11 mouse cellular contexts compared by ENCODE assay signal in genomic region chr17:7656503-7656902, GRCm38 (mm10).
A peak's percentile ranks its signal among the peaks of the same experiment; 100 is the strongest.
DNase-seq lines count a peak whose midpoint lies in the region; ATAC-seq lines count a peak whose summit lies in the region.
"Had no signal": no experiment of that assay in that cellular context is flagged by ENCODE, and none has a peak within 500 bp of the region (broad histone marks: within the 10 kb centered on the region; RNA-seq: fewer than 3 reads in every experiment).

No protein-coding gene starts in this region.

- H3K4me3 ChIP-seq in hindbrain, embryonic 11.5 days (ENCODE audit: low read depth, low read length), result no peak overlapping the region
- no peak overlapping the region for H3K4me3 ChIP-seq in hindbrain, embryonic 12.5 days
- H3K4me3 ChIP-seq in neural tube, embryonic 15.5 days (replicated peaks), result no peak overlapping the region
- no peak overlapping the region for H3K4me3 ChIP-seq in intestine, embryonic 16.5 days (ENCODE audit: low read length)

- no peak overlapping the region for H3K4me2 ChIP-seq in hindbrain, embryonic 11.5 days (replicated peaks; ENCODE audit: low read depth, low read length)
- H3K4me2 ChIP-seq in hindbrain, embryonic 12.5 days (replicated peaks), result no peak overlapping the region
- H3K4me2 ChIP-seq in neural tube, embryonic 15.5 days, result no peak overlapping the region
- no peak overlapping the region for H3K4me2 ChIP-seq in intestine, embryonic 16.5 days (ENCODE audit: low read depth, low read length)

- DNase-seq in hindbrain, embryonic 11.5 days (ENCODE audit: low spot score), result peak; percentile 14
- DNase-seq in thymus, postnatal 0 days (ENCODE audit: low spot score), result peak; percentile 6
- DNase-seq in thymus, adult 18-20 months, result no peak
- peak; percentile 48 for DNase-seq in embryo, embryonic 10 days (ENCODE audit: low spot score)
- DNase-seq: cerebellum, postnatal 36 days; gastrocnemius, postnatal 14 days; kidney, postnatal 14 days had no signal

- ATAC-seq in hindbrain, embryonic 11.5 days (ENCODE audit: low FRiP score), result no peak
- no peak for ATAC-seq in hindbrain, embryonic 12.5 days (ENCODE audit: low FRiP score)
- ATAC-seq in neural tube, embryonic 15.5 days (ENCODE audit: low FRiP score), result no peak
- ATAC-seq in intestine, embryonic 16.5 days, result no peak

- WGBS in hindbrain, embryonic 11.5 days, result 69% methylated on average over 1 of the region's 1 CpGs
- WGBS in hindbrain, embryonic 12.5 days, result 67% methylated on average over 1 of the region's 1 CpGs
- 61% methylated on average over 1 of the region's 1 CpGs for WGBS in neural tube, embryonic 15.5 days
- 56% methylated on average over 1 of the region's 1 CpGs for WGBS in intestine, embryonic 16.5 days

- no peaks in the 10 kb centered on the region for H3K36me3 ChIP-seq in hindbrain, embryonic 11.5 days (ENCODE audit: control insufficient read depth, insufficient read depth, low read length)
- no peaks in the 10 kb centered on the region for H3K36me3 ChIP-seq in hindbrain, embryonic 12.5 days
- H3K36me3 ChIP-seq in neural tube, embryonic 15.5 days, result no peaks in the 10 kb centered on the region
- H3K36me3 ChIP-seq in intestine, embryonic 16.5 days (ENCODE audit: control insufficient read depth, insufficient read depth, low read length), result no peaks in the 10 kb centered on the region

- H3K9me3 ChIP-seq in hindbrain, embryonic 11.5 days (ENCODE audit: control insufficient read depth, low read length), result no peaks in the 10 kb centered on the region
- no peaks in the 10 kb centered on the region for H3K9me3 ChIP-seq in hindbrain, embryonic 12.5 days (replicated peaks)
- no peaks in the 10 kb centered on the region for H3K9me3 ChIP-seq in neural tube, embryonic 15.5 days (replicated peaks)
- no peaks in the 10 kb centered on the region for H3K9me3 ChIP-seq in intestine, embryonic 16.5 days (ENCODE audit: control insufficient read depth, low read length)

- no peaks in the 10 kb centered on the region for H3K4me1 ChIP-seq in hindbrain, embryonic 11.5 days (replicated peaks; ENCODE audit: control insufficient read depth, insufficient read depth, low read length)
- peaks cover 4% of the 10 kb centered on the region; the same call in 1 of the 2 replicates for H3K4me1 ChIP-seq in hindbrain, embryonic 12.5 days
- H3K4me1 ChIP-seq in neural tube, embryonic 15.5 days, result no peaks in the 10 kb centered on the region
- no peaks in the 10 kb centered on the region for H3K4me1 ChIP-seq in intestine, embryonic 16.5 days (ENCODE audit: control insufficient read depth, insufficient read depth, low read length)

- H3K9ac ChIP-seq in hindbrain, embryonic 11.5 days (ENCODE audit: low read depth, low read length), result no peak overlapping the region
- no peak overlapping the region for H3K9ac ChIP-seq in hindbrain, embryonic 12.5 days
- no peak overlapping the region for H3K9ac ChIP-seq in neural tube, embryonic 15.5 days (replicated peaks)
- H3K9ac ChIP-seq in intestine, embryonic 16.5 days (ENCODE audit: low read depth, low read length), result no peak overlapping the region
- H3K9ac ChIP-seq: liver, embryonic 14.5 days had no signal

- H3K27ac ChIP-seq in hindbrain, embryonic 11.5 days (ENCODE audit: low read depth, low read length), result no peak overlapping the region
- no peak overlapping the region for H3K27ac ChIP-seq in hindbrain, embryonic 12.5 days
- H3K27ac ChIP-seq in neural tube, embryonic 15.5 days (replicated peaks), result no peak overlapping the region
- H3K27ac ChIP-seq in intestine, embryonic 16.5 days (ENCODE audit: low read length), result no peak overlapping the region
- H3K27ac ChIP-seq: liver, embryonic 14.5 days had no signal

- no peaks in the 10 kb centered on the region for H3K27me3 ChIP-seq in hindbrain, embryonic 11.5 days (ENCODE audit: control insufficient read depth, insufficient read depth, low read length)
- no peaks in the 10 kb centered on the region for H3K27me3 ChIP-seq in hindbrain, embryonic 12.5 days
- H3K27me3 ChIP-seq in neural tube, embryonic 15.5 days (replicated peaks), result no peaks in the 10 kb centered on the region
- H3K27me3 ChIP-seq in intestine, embryonic 16.5 days (replicated peaks; ENCODE audit: control insufficient read depth, insufficient read depth, low read length), result no peaks in the 10 kb centered on the region

Comparison
In these comparisons a context has a peak if more than half of its experiments do, and no peak if none do; other contexts are left out.
1. DNase-seq: peak in hindbrain, embryonic 11.5 days (single experiment), thymus, postnatal 0 days (single experiment) and embryo, embryonic 10 days (single experiment); none in thymus, adult 18-20 months (0 of 2).